Mouse (Mus musculus) spleen, adult 12 weeks (tissue): ENCODE data around the gene Slc9a9.
"Not testable (repeated sequence)": the region's sequence is repeated elsewhere in the genome, so short reads cannot be mapped to it uniquely, and the experiment has no call there.

Source experiments
- DNase-seq: peaks from one replicate; pipeline ENCODE4 v3.0.0; 2022; ENCODE audit warnings: low spot score

Gene Slc9a9

GRCm38 (mm10) chr9:94669791-94670577 is at the start of gene Slc9a9:
TSS of gene Slc9a9 (plus strand) at chr9:94669909.
- no peak for DNase-seq

- DNase-seq = no peak
These were observed 49.4 kb upstream of the Slc9a9 start for GRCm38 (mm10) chr9:94620342-94620741.

- DNase-seq = no peak
These were observed 48.9 kb upstream of the Slc9a9 start for GRCm38 (mm10) chr9:94620846-94621245.

- DNase-seq = no peak
These were observed 47.8 kb upstream of the Slc9a9 start for GRCm38 (mm10) chr9:94621902-94622301.

GRCm38 (mm10) chr9:94626737-94627136 is 43.0 kb upstream of the Slc9a9 start:
- DNase-seq = no peak

GRCm38 (mm10) chr9:94628948-94629347 is 40.8 kb upstream of the Slc9a9 start:
- DNase-seq = no peak

- not testable (repeated sequence) for DNase-seq
These were observed 35.4 kb upstream of the Slc9a9 start for GRCm38 (mm10) chr9:94634275-94634674.

- DNase-seq = no peak
These were observed 24.1 kb upstream of the Slc9a9 start for GRCm38 (mm10) chr9:94645631-94646030.

- DNase-seq = no peak
These were observed 22.3 kb upstream of the Slc9a9 start for GRCm38 (mm10) chr9:94647425-94647824.

GRCm38 (mm10) chr9:94649991-94650390 is 19.7 kb upstream of the Slc9a9 start:
- no peak for DNase-seq

- DNase-seq = no peak
These were observed 16.5 kb upstream of the Slc9a9 start for GRCm38 (mm10) chr9:94653198-94653597.

GRCm38 (mm10) chr9:94653827-94654226 is 15.9 kb upstream of the Slc9a9 start:
- no peak for DNase-seq

- no peak for DNase-seq
These were observed 13.4 kb upstream of the Slc9a9 start for GRCm38 (mm10) chr9:94656265-94656664.

GRCm38 (mm10) chr9:94659401-94660152 is 10.1 kb upstream of the Slc9a9 start:
- no peak for DNase-seq

GRCm38 (mm10) chr9:94661768-94662167 is 7.9 kb upstream of the Slc9a9 start:
- DNase-seq = no peak

GRCm38 (mm10) chr9:94665248-94665647 is 4.5 kb upstream of the Slc9a9 start:
- no peak for DNase-seq

- no peak for DNase-seq
These were observed 1.1 kb upstream of the Slc9a9 start for GRCm38 (mm10) chr9:94668589-94668988.

GRCm38 (mm10) chr9:94670704-94671103 is 995 bp downstream of the Slc9a9 start:
- no peak for DNase-seq

- DNase-seq = no peak
These were observed 5.0 kb downstream of the Slc9a9 start for GRCm38 (mm10) chr9:94674704-94675103.

- no peak for DNase-seq
These were observed 8.4 kb downstream of the Slc9a9 start for GRCm38 (mm10) chr9:94678021-94678655.

GRCm38 (mm10) chr9:94680468-94681094 is 10.9 kb downstream of the Slc9a9 start:
- no peak for DNase-seq

GRCm38 (mm10) chr9:94681095-94681487 is 11.4 kb downstream of the Slc9a9 start:
- no peak for DNase-seq
